Mouse (Mus musculus): ENCODE results near the gene Qrfp. TPM values are rescaled to one million over a fixed set of nuclear protein-coding genes. Genes with fewer than 3 reads are reported as not detected.

The Qrfp gene
- polyA plus RNA-seq, 1 experiment from 2014 or later: 0.25 TPM

DNA sequence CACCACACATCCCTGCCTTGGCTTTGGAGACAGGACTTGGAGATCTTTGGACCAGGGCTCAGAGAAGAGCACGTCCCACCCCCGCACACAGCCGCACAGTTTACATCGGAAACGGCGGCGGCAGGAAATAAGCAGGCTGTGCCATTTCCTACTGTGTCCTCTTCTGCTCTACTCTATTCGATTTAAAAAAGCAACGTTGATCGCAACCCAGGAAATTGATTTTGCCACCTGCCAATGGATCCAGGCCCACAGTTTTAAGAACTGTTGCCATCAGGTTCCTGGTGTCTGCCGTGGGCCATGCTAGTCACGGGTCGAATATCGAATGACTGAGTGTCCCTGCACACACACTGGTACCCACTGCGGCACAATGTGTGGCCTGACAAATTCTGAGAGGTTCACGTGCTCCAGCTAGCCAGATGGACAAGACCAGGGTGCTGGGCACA is 15.1 kb upstream of the Qrfp start:
- Histone ChIP-seq H3K27ac (ENCODE audit: low read length) (no peak overlapping the region), H3K27me3 (ENCODE audit: control insufficient read depth, insufficient read depth, low read length) (no peaks in the 10 kb centered on the region), H3K4me1 (ENCODE audit: control insufficient read depth, insufficient read depth, low read length) (peaks cover 10% of the 10 kb centered on the region; the same call in 1 of the 2 replicates), H3K4me2 (replicated peaks; ENCODE audit: low read depth, low read length) (no peak overlapping the region), H3K36me3 (ENCODE audit: control insufficient read depth, insufficient read depth, low read length) (no peaks in the 10 kb centered on the region), H3K9me3 (ENCODE audit: control insufficient read depth, low read depth, low read length) (no peaks in the 10 kb centered on the region), H3K4me3 (ENCODE audit: low read depth, low read length) (no peak overlapping the region), H3K9ac (replicated peaks; ENCODE audit: low read depth, low read length) (no peak overlapping the region)
- ATAC-seq (ENCODE audit: insufficient number of reproducible peaks, insufficient read depth, low FRiP score, low read depth): no peak
- 79% methylated on average over 16 of the region's 16 CpGs for WGBS

DNA sequence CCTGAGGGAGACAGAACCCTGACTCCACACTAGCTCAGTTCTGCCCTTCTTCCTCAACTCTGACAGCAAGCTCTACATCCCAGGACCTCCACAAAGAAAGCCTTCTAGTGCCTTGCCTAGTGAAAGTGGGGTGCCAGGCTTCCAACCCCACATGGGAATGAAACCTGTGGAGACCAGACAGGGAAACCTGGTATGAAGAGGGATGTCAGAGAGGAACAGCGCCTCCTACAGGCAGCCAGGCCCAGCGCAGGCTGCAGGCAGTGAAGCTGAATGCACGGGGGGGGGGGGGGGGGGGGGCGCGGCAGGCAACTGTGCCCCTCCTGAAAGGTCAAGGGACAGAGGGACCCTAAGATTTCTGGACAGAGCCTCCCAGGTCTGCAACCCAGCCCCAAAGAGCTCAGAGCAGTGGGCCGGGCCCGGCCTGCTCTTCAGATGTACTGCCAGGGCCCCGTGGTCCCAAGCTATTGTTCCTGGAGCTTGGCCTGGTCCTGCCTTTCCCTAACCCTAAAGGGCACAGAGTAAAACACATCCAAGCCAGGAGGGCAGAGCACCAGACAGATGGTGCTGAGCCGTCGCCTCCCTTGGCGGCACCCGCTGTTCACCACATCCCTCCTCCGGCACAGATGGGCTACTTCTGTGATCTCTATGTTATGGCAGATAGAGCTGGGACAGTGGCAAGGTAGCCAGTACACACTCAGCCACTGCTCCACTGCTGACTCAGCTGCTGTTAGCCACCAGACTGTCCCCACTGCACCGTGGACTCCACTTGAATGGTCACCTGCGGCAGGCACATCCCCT is 13.8 kb upstream of the Qrfp start:
- no peak for ATAC-seq (ENCODE audit: insufficient number of reproducible peaks, insufficient read depth, low FRiP score, low read depth)
- WGBS: 70% methylated on average over 14 of the region's 15 CpGs
- H3K4me1 ChIP-seq (ENCODE audit: control insufficient read depth, insufficient read depth, low read length): peaks cover 10% of the 10 kb centered on the region; the same call in 1 of the 2 replicates
- H3K4me3 ChIP-seq (ENCODE audit: low read depth, low read length): no peak overlapping the region
- H3K27ac ChIP-seq (ENCODE audit: low read length): no peak overlapping the region
- no peak overlapping the region for H3K9ac ChIP-seq (replicated peaks; ENCODE audit: low read depth, low read length)
- H3K9me3 ChIP-seq (ENCODE audit: control insufficient read depth, low read depth, low read length): no peaks in the 10 kb centered on the region
- no peak overlapping the region for H3K4me2 ChIP-seq (replicated peaks; ENCODE audit: low read depth, low read length)
- no peaks in the 10 kb centered on the region for H3K36me3 ChIP-seq (ENCODE audit: control insufficient read depth, insufficient read depth, low read length)
- no peaks in the 10 kb centered on the region for H3K27me3 ChIP-seq (ENCODE audit: control insufficient read depth, insufficient read depth, low read length)

DNA sequence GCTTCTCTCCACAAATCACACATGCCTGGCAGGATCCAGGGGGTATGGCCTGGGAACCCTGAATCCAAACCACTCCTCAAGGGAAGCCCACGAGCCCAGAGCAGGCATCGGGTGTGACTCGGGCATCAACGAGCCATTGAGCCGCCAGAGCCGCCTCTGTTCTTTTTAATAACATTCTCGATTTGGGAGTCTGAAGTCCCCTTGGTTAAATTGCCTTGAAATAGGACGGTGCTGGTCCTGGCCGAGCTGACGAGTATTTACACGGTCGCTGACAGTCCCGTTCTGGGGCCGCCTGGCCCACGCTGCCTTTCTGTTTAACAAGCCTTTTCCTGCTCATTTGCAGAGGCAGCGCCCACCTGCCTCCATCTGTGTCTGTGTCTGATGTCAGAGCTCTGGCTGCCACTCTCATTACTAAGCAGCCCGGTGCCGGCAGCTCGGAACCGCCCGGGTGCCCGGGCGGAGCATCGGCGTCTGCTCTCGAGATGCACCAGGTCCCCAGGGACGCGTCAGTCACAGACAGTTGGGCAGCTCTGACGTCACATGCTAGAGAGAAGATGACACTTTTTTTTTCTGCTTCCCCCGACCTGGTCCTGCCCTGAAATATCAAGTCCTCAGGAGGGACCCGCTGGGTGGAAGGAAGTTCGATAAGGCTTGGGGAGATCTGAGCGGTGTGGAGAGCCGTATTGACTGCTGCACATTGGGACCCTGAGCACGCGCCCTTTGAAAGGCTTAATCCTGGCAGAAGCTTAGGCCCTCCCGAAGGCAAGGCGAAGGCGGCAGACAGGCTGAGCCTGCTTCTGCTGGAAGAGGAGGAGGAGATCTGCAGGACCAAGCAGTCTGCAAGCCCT is 12.4 kb upstream of the Qrfp start:
- Histone ChIP-seq H3K27ac (ENCODE audit: low read length) (no peak overlapping the region), H3K9ac (replicated peaks; ENCODE audit: low read depth, low read length) (no peak overlapping the region), H3K36me3 (ENCODE audit: control insufficient read depth, insufficient read depth, low read length) (no peaks in the 10 kb centered on the region), H3K27me3 (ENCODE audit: control insufficient read depth, insufficient read depth, low read length) (no peaks in the 10 kb centered on the region), H3K4me1 (ENCODE audit: control insufficient read depth, insufficient read depth, low read length) (peaks cover 8% of the 10 kb centered on the region; the same call in 1 of the 2 replicates), H3K4me2 (replicated peaks; ENCODE audit: low read depth, low read length) (peak overlapping the region; percentile 33), H3K9me3 (ENCODE audit: control insufficient read depth, low read depth, low read length) (no peaks in the 10 kb centered on the region), H3K4me3 (ENCODE audit: low read depth, low read length) (no peak overlapping the region)
- WGBS: 15% methylated on average over 39 of the region's 39 CpGs
- no peak for ATAC-seq (ENCODE audit: insufficient number of reproducible peaks, insufficient read depth, low FRiP score, low read depth)

DNA sequence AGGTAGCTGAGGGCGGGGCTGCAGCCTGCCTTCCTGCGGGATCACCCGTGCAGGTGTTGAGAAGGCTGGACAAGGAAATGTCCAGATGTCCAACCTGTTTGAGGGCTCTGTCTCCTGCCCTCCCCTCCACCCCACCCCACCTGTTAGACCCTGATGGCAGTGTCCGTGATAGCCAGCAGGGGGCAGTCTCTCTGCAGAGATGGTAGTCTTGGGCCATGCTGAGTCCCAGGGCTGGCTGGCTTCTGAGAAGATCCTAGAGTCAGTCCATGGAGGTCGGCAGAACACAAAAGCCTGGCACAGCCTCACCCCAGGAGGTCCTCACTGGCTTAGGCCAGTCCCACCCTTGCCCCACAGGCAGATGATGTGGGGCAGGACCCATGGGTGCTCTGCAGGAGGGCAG is 5.0 kb upstream of the Qrfp start:
- peak; percentile 43; the same call in 1 of the 2 replicates for ATAC-seq (ENCODE audit: insufficient number of reproducible peaks, insufficient read depth, low FRiP score, low read depth)
- no peak overlapping the region for H3K27ac ChIP-seq (ENCODE audit: low read length)
- 31% methylated on average over 5 of the region's 5 CpGs for WGBS

DNA sequence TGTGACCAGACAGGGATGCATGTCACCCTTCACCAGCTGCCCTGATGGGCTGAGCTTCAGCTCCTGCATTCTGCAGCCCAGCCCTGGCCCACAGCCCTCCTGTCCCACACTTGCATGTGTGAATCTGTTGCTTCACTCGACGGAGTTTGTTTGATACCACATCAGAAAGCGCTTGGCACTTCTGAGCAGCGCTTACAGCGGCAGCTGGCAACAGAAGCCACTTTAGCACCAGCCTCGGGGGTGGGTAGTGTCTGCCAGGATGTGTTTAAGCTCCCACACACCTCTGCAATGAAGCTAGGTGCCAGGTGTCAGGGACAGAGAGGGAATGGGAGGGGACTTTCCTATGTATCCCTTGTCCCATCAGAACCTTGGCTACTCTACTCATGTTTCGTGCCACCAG is 4.3 kb upstream of the Qrfp start:
- Histone ChIP-seq H3K9ac (replicated peaks; ENCODE audit: low read depth, low read length) (no peak overlapping the region), H3K4me3 (ENCODE audit: low read depth, low read length) (no peak overlapping the region), H3K4me2 (replicated peaks; ENCODE audit: low read depth, low read length) (no peak overlapping the region), H3K36me3 (ENCODE audit: control insufficient read depth, insufficient read depth, low read length) (no peaks in the 10 kb centered on the region), H3K27me3 (ENCODE audit: control insufficient read depth, insufficient read depth, low read length) (no peaks in the 10 kb centered on the region), H3K4me1 (ENCODE audit: control insufficient read depth, insufficient read depth, low read length) (0 out of 2 replicates have a peak, but pooled peaks cover 5% of the 10 kb centered on the region), H3K9me3 (ENCODE audit: control insufficient read depth, low read depth, low read length) (no peaks in the 10 kb centered on the region), H3K27ac (ENCODE audit: low read length) (no peak overlapping the region)
- WGBS: 75% methylated on average over 7 of the region's 7 CpGs
- ATAC-seq (ENCODE audit: insufficient number of reproducible peaks, insufficient read depth, low FRiP score, low read depth): no peak

More for the DNA sequence above, 5.0 kb upstream of the Qrfp start:
- Histone ChIP-seq H3K4me2 (replicated peaks; ENCODE audit: low read depth, low read length) (no peak overlapping the region), H3K4me1 (ENCODE audit: control insufficient read depth, insufficient read depth, low read length) (no peaks in the 10 kb centered on the region), H3K27me3 (ENCODE audit: control insufficient read depth, insufficient read depth, low read length) (no peaks in the 10 kb centered on the region), H3K4me3 (ENCODE audit: low read depth, low read length) (no peak overlapping the region), H3K36me3 (ENCODE audit: control insufficient read depth, insufficient read depth, low read length) (no peaks in the 10 kb centered on the region), H3K9me3 (ENCODE audit: control insufficient read depth, low read depth, low read length) (no peaks in the 10 kb centered on the region), H3K9ac (replicated peaks; ENCODE audit: low read depth, low read length) (no peak overlapping the region)

DNA sequence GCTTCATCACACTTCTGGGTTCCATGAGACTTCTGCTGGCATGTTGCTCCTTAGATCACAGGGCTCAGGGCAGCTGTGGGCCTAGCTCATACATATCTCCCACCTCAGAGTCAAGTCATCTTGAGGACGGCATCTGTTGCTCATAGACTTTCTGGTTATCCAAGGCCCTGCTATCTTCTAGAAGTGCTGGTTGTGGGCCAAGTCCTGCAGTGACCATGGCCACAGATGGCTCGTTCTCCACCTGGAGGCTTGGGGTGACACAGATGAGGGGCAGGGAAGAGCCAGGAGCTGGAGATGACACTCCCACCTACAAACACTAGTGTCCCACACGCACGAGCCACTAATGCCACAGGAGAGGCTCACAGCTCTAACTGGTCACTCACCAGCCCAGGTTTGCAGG is 3.3 kb upstream of the Qrfp start:
- H3K4me1 ChIP-seq (ENCODE audit: control insufficient read depth, insufficient read depth, low read length): 0 out of 2 replicates have a peak, but pooled peaks cover 5% of the 10 kb centered on the region
- no peaks in the 10 kb centered on the region for H3K27me3 ChIP-seq (ENCODE audit: control insufficient read depth, insufficient read depth, low read length)
- H3K4me2 ChIP-seq (replicated peaks; ENCODE audit: low read depth, low read length): no peak overlapping the region
- no peak overlapping the region for H3K9ac ChIP-seq (replicated peaks; ENCODE audit: low read depth, low read length)
- H3K36me3 ChIP-seq (ENCODE audit: control insufficient read depth, insufficient read depth, low read length): no peaks in the 10 kb centered on the region
- WGBS: 83% methylated on average over 4 of the region's 4 CpGs
- no peak overlapping the region for H3K27ac ChIP-seq (ENCODE audit: low read length)
- no peak overlapping the region for H3K4me3 ChIP-seq (ENCODE audit: low read depth, low read length)
- ATAC-seq (ENCODE audit: insufficient number of reproducible peaks, insufficient read depth, low FRiP score, low read depth): no peak
- no peaks in the 10 kb centered on the region for H3K9me3 ChIP-seq (ENCODE audit: control insufficient read depth, low read depth, low read length)

DNA sequence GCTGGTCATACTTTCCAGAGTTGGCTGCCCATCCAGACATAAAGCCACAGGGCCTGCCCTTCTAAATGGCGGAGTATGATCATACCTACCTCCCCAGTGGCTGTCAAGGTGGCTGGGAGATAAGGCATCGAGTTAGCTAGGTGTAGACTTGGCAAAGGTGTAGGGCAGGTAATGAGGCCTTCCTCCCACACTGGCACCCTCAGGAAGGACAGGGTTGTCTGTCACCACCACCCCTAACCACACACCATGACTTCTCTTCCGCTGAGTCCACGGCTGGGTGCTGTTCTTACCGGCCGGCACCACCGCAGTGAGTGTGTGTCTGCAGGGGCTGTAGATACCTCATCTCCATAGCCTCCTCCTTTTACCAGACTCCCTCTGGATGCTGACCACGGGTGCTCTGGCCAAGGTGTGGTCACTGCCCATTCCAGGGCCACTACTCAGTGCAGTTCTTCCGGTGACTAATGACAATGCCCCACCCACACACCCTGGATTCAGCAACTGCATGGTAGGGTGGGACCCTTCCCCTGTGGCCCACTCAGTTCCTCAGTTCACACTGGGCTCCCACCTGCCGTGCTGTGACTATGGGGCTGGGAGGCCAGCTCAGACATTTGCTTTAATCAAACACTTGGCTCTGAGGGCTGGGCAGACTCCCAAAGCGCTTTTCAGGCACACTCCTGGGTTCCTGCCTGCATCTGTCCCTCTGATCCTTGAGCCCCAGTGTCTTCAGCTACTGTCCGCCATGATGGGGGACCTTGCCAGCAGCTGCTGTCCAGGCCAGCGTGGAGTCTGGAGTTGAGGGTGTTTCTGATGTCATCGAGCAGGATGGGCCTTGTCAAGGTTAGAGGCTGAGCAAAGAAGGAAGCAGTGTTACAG is 942 bp upstream of the Qrfp start:
- Histone ChIP-seq H3K36me3 (ENCODE audit: control insufficient read depth, insufficient read depth, low read length) (0 out of 2 replicates have a peak, but pooled peaks cover 4% of the 10 kb centered on the region), H3K9ac (replicated peaks; ENCODE audit: low read depth, low read length) (no peak overlapping the region), H3K27ac (ENCODE audit: low read length) (no peak overlapping the region), H3K27me3 (ENCODE audit: control insufficient read depth, insufficient read depth, low read length) (no peaks in the 10 kb centered on the region), H3K4me3 (ENCODE audit: low read depth, low read length) (no peak overlapping the region), H3K4me2 (replicated peaks; ENCODE audit: low read depth, low read length) (no peak overlapping the region), H3K4me1 (ENCODE audit: control insufficient read depth, insufficient read depth, low read length) (0 out of 2 replicates have a peak, but pooled peaks cover 5% of the 10 kb centered on the region), H3K9me3 (ENCODE audit: control insufficient read depth, low read depth, low read length) (no peaks in the 10 kb centered on the region)
- no peak for ATAC-seq (ENCODE audit: insufficient number of reproducible peaks, insufficient read depth, low FRiP score, low read depth)
- 77% methylated on average over 14 of the region's 14 CpGs for WGBS

DNA sequence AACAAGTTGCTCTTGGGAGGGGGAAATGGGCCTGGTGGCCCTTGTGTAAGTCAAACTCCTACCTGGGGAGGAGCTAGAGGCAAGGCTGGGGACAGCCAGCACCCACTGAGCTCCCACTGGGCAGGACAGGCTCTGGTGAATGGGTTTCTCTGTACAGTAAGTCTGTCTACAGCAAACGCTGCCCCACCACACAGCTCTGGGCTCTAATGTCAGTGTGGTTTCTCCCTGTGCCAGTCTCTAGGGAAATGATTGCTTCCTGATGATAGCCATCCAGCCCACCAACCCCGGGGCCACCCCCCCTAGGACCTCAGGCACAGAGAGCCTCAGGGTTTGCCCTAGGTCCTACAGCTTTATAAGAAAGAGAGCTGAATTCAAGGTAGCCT is 1.0 kb downstream of the Qrfp start:
- H3K9me3 ChIP-seq (ENCODE audit: control insufficient read depth, low read depth, low read length): no peaks in the 10 kb centered on the region
- peaks cover 6% of the 10 kb centered on the region; the same call in 1 of the 2 replicates for H3K36me3 ChIP-seq (ENCODE audit: control insufficient read depth, insufficient read depth, low read length)
- 0 out of 2 replicates have a peak, but pooled peaks cover 5% of the 10 kb centered on the region for H3K4me1 ChIP-seq (ENCODE audit: control insufficient read depth, insufficient read depth, low read length)
- no peaks in the 10 kb centered on the region for H3K27me3 ChIP-seq (ENCODE audit: control insufficient read depth, insufficient read depth, low read length)
- no peak overlapping the region for H3K4me2 ChIP-seq (replicated peaks; ENCODE audit: low read depth, low read length)
- no peak overlapping the region for H3K9ac ChIP-seq (replicated peaks; ENCODE audit: low read depth, low read length)
- no peak for ATAC-seq (ENCODE audit: insufficient number of reproducible peaks, insufficient read depth, low FRiP score, low read depth)
- 36% methylated on average over 2 of the region's 2 CpGs for WGBS
- H3K27ac ChIP-seq (ENCODE audit: low read length): no peak overlapping the region
- no peak overlapping the region for H3K4me3 ChIP-seq (ENCODE audit: low read depth, low read length)

Measured in stomach, embryonic 14.5 days (tissue).